Mouse (Mus musculus): ENCODE measurements around the gene Mpc1.
"Not testable (repeated sequence)": the region's sequence is repeated elsewhere in the genome, so short reads cannot be mapped to it uniquely, and the experiment has no call there.

Gene Mpc1

GRCm38 (mm10) chr17:8278356-8278755 is 4.3 kb upstream of the Mpc1 start:
- DNase-seq (ENCODE audit: low spot score in 2 of 2): no peak

GRCm38 (mm10) chr17:8283526-8284253 is 986 bp downstream of the Mpc1 start:
- peak; percentile 91 to 95 for DNase-seq (ENCODE audit: low spot score in 2 of 2)

- peak in 1 of 2 experiments; percentile 22 for DNase-seq (ENCODE audit: low spot score in 2 of 2)
These were observed 1.6 kb downstream of the Mpc1 start for GRCm38 (mm10) chr17:8284254-8284661.

DNA sequence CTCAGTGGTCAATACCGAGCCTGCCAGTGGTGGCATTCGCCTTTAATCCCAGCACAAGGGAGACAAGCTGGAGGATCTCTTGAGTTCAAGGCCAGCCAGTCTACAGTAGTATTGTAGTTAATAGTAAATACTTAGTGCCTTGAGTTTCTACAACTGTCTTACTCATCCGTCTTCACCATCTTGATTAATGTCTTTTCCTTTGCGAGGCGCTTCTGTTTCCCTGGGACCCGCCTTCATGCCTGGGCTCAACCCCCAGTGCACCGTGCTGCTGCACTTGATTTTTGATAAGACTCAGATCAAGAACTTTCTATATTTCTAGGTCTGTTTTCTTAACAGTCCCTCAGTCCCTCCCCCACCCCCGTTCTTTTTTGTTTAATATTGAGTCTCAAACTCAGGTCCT is 2.4 kb downstream of the Mpc1 start:
- no peak for DNase-seq (ENCODE audit: low spot score in 2 of 2)

DNA sequence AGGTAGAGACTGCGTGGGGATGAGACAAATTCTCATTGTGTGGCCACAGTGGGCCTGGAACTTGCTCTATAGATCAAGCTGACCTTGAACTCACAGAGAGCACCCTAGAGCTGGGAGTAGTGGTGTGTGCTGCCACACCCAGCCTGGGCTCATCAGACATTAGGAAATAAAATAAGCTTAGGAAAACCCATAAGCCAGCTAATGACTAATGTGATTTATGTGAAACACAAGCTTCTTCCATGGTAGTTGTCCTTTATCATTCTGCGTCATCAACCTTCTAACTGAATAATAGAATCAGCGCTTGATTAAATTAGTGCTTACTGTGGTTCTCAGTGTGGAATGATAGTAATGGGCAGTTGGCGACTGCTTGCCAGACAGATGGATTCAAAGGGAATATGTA is 4.3 kb downstream of the Mpc1 start:
- DNase-seq (ENCODE audit: low spot score in 2 of 2): no peak

GRCm38 (mm10) chr17:8289993-8290679 is 7.4 kb downstream of the Mpc1 start:
- DNase-seq (ENCODE audit: low spot score in 2 of 2): no peak

DNA sequence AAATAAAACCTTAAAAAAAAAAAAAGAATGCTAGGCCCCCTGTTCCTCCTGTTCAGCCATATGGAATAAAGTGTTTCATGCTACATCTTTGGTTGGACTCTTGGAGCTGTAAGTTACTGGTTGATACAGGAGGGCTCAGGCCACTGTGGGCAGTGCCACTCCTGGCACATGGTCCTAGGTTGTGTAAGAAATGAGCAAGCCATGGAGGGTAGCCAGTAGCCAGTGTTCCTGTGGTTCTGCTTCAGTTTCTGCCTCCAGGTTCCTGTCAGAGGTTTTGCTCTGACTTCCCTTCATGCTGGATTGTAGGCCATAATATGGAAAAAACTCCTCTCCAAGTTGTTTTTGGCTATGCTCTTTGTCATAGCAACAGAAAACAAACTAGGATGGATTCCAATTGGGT is 8.0 kb downstream of the Mpc1 start:
- no peak for DNase-seq (ENCODE audit: low spot score in 2 of 2)

GRCm38 (mm10) chr17:8295825-8296224 is 13.1 kb downstream of the Mpc1 start:
- no peak for DNase-seq (ENCODE audit: low spot score in 2 of 2)

DNA sequence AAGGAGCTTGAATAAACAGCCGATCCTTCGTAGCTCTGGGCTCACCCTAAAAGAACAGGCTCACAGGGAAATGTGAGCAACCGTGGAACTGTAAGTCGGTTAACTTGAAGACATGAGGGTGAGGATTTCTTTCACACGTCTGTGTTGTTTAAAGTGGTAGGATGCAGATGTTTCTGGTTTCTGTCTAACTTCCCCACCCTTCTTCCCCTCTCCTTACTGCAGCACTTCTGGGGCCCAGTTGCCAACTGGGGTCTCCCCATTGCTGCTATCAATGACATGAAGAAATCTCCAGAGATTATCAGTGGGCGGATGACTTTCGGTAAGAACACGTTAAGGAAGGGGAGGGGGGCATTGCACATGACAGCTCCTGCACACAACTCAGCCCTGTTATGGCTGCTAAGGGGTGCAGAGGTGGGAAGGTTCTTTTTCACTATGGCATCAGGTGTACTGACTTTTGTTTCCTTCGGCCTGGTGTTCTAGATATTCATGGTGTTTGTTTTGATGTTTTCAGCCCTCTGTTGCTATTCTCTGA is 13.7 kb downstream of the Mpc1 start:
- no peak for DNase-seq (ENCODE audit: low spot score in 2 of 2)

GRCm38 (mm10) chr17:8297746-8298145 is 15.0 kb downstream of the Mpc1 start:
- no peak for DNase-seq (ENCODE audit: low spot score in 2 of 2)

GRCm38 (mm10) chr17:8298281-8298680 is 15.6 kb downstream of the Mpc1 start:
- no peak for DNase-seq (ENCODE audit: low spot score in 2 of 2)

DNA sequence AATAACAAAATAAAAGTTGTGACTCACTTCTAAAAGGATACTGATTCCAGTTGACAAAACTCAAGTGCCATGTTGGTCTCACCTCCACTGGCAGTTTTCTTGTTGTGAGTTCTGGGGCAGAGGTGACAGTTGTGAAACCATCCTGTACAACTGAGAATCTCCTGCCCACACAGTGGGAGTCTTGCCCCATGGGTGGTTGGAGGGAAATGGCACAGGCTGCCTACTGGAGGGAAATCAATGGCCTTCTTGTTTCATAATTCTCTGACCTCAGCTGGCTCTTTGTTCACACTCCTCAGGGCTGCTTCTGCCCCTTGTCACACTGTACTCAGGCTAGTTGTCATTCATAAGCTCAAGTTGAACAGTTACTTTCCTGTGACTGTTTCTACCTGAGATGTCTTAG is 16.8 kb downstream of the Mpc1 start:
- no peak for DNase-seq (ENCODE audit: low spot score in 2 of 2)

DNA sequence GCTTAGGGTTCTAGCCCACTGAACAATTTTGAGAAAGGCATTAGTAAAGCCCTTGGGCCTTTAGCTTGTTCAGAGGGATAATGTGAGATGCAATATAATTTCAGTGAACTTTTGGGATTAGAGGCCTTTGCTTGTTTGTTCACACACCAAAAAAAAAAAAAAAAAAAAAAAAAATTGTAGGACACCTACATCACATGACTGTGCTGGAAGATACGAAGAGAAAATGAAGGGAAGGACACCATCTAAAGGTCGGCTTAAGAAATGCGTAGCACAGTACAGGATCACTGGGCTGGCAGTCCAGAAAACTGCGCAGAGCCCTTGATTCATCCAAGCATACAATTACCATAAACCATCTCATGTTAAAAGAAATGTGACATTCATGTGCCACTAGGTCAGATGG is 18.8 kb downstream of the Mpc1 start:
- no peak for DNase-seq (ENCODE audit: low spot score in 2 of 2)

GRCm38 (mm10) chr17:8302772-8303438 is 20.2 kb downstream of the Mpc1 start:
- DNase-seq (ENCODE audit: low spot score in 2 of 2): no peak

GRCm38 (mm10) chr17:8303671-8304070 is 21.0 kb downstream of the Mpc1 start:
- no peak for DNase-seq (ENCODE audit: low spot score in 2 of 2)

DNA sequence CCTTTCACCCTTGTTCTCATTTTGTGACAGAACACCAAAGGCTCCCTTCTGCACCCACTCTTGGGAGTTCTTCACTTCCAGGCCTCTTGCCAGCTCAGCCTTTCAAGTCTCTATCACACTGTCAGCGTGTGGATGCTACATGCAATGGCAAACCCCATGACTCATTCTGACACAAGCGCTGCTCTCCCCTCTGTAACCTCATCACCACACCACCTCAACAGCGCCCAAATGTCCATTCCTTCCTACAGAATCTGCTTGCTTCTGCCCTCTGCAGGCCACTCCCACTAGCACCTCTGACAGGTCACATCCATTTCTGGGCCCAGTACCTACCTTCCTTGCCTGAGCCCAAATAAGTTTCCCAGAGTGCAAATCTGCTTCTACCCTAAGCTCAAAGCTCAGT is 23.1 kb downstream of the Mpc1 start:
- DNase-seq (ENCODE audit: low spot score in 2 of 2): no peak

- peak; percentile 89 to 98 for DNase-seq (ENCODE audit: low spot score in 2 of 2)
These were observed 28.3 kb downstream of the Mpc1 start, which contains the start of gene Sft2d1 for GRCm38 (mm10) chr17:8310838-8311614. Gene Sft2d1 (plus strand): TSS chr17:8311102.

DNA sequence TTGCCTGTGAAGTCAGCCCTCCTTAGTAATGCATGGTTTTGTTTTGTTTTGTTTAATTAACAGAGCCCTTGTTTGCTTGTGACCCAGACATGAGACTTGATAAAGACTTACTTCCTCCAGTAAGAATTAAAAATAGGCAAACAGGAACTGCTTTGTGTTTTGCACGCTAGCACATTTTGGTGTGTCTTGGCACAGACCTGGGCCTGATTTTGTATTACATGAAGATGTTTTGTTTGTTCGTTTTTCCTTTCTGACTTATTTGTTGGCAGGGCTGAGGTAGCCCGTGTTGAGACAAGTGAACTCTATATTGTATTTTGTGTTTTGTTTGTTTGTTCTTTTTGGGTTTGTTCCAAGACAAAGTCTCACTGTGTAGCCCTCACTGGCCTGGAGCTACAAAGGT is 29.0 kb downstream of the Mpc1 start:
- no peak for DNase-seq (ENCODE audit: low spot score in 2 of 2)

GRCm38 (mm10) chr17:8313976-8314375 is 31.3 kb downstream of the Mpc1 start:
- DNase-seq (ENCODE audit: low spot score in 2 of 2): no peak

GRCm38 (mm10) chr17:8316251-8316650 is 33.5 kb downstream of the Mpc1 start:
- DNase-seq (ENCODE audit: low spot score in 2 of 2): no peak

DNA sequence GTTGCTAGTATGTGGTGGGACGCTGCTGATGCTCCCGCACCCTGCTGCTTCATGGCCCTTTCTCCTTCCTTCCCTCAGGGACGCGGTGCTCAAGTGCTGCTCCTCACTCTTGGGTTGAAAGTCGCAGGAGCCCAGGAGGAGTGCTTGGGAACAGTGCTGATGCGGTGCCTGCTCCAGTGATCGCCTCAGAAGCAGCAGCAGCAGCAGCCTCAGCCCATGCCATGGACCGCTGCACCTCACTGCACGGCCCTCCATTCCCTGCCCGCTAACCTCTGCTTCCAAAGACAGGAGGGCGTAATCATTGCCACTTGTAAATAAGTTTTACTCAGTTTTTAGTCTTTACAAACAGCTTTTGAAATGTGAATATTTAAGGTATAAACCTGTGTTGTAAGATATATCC is 44.2 kb downstream of the Mpc1 start:
- not testable (repeated sequence) for DNase-seq (ENCODE audit: low spot score in 2 of 2)
